Mouse (Mus musculus): ENCODE data around the gene She. TPM values are rescaled to one million over a fixed set of nuclear protein-coding genes. Genes with fewer than 3 reads are reported as not detected.

The She gene
- polyA plus RNA-seq, 1 experiment from 2014 or later = 2.8 TPM

GRCm38 (mm10) chr3:89823594-89823993 is 7.6 kb upstream of the She start:
- DNase-seq (ENCODE audit: low spot score) (no peak), ATAC-seq (ENCODE audit: low FRiP score) (no peak)
- Histone ChIP-seq H3K27ac (no peak overlapping the region), H3K9me3 (ENCODE audit: control insufficient read depth, low read length) (no peaks in the 10 kb centered on the region), H3K36me3 (replicated peaks; ENCODE audit: control insufficient read depth, insufficient read depth) (no peaks in the 10 kb centered on the region), H3K4me2 (replicated peaks) (no peak overlapping the region), H3K27me3 (ENCODE audit: control insufficient read depth, insufficient read depth, low read length) (no peaks in the 10 kb centered on the region; the same call in 1 of the 2 replicates), H3K4me1 (replicated peaks; ENCODE audit: control insufficient read depth, insufficient read depth, low read length) (no peaks in the 10 kb centered on the region), H3K9ac (no peak overlapping the region), H3K4me3 (replicated peaks; ENCODE audit: low read length) (no peak overlapping the region)
- 76% methylated on average over 2 of the region's 2 CpGs for WGBS

GRCm38 (mm10) chr3:89826295-89826694 is 4.9 kb upstream of the She start:
- no peaks in the 10 kb centered on the region for H3K36me3 ChIP-seq (replicated peaks; ENCODE audit: control insufficient read depth, insufficient read depth)
- H3K27ac ChIP-seq = no peak overlapping the region
- no peak overlapping the region for H3K4me2 ChIP-seq (replicated peaks)
- no peaks in the 10 kb centered on the region for H3K9me3 ChIP-seq (ENCODE audit: control insufficient read depth, low read length)
- DNase-seq (ENCODE audit: low spot score) (no peak), ATAC-seq (ENCODE audit: low FRiP score) (no peak)
- WGBS = 59% methylated on average over 3 of the region's 3 CpGs
- H3K9ac ChIP-seq = no peak overlapping the region
- H3K27me3 ChIP-seq (ENCODE audit: control insufficient read depth, insufficient read depth, low read length) = peaks cover 25% of the 10 kb centered on the region
- no peaks in the 10 kb centered on the region for H3K4me1 ChIP-seq (replicated peaks; ENCODE audit: control insufficient read depth, insufficient read depth, low read length)
- no peak overlapping the region for H3K4me3 ChIP-seq (replicated peaks; ENCODE audit: low read length)

DNA sequence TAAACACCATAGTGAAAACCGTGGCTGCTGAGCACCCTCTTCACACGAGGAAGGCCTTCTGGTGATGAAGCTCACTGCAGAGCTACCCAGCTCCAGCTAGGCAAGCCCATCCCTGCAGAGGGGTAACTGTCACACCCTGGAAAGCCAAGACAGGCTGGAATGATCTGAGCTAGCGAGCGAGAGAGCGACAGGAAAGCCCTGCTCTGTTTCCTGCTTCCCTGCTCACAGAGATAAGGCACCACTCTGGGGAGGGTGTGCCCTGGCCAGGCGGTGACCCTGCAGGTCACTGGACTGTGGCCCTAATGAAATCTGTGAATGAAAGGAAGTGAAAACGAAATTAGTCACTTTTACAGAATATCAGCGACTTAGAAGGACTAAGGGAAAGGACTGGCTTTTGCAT is 4.2 kb downstream of the She start:
- H3K27me3 ChIP-seq (ENCODE audit: control insufficient read depth, insufficient read depth, low read length) = peaks cover 41% of the 10 kb centered on the region
- H3K9ac ChIP-seq = no peak overlapping the region
- H3K4me2 ChIP-seq (replicated peaks) = no peak overlapping the region
- no peaks in the 10 kb centered on the region for H3K9me3 ChIP-seq (ENCODE audit: control insufficient read depth, low read length)
- WGBS = 59% methylated on average over 8 of the region's 8 CpGs
- H3K27ac ChIP-seq = no peak overlapping the region
- DNase-seq (ENCODE audit: low spot score) (no peak), ATAC-seq (ENCODE audit: low FRiP score) (no peak)
- no peaks in the 10 kb centered on the region for H3K4me1 ChIP-seq (replicated peaks; ENCODE audit: control insufficient read depth, insufficient read depth, low read length)
- H3K36me3 ChIP-seq (replicated peaks; ENCODE audit: control insufficient read depth, insufficient read depth) = no peaks in the 10 kb centered on the region
- H3K4me3 ChIP-seq (replicated peaks; ENCODE audit: low read length) = no peak overlapping the region

GRCm38 (mm10) chr3:89842258-89842657 is 11.1 kb downstream of the She start:
- DNase-seq (ENCODE audit: low spot score) = no peak
- Histone ChIP-seq H3K27me3 (ENCODE audit: control insufficient read depth, insufficient read depth, low read length) (no peaks in the 10 kb centered on the region), H3K27ac (no peak overlapping the region), H3K9ac (no peak overlapping the region), H3K36me3 (replicated peaks; ENCODE audit: control insufficient read depth, insufficient read depth) (no peaks in the 10 kb centered on the region), H3K9me3 (ENCODE audit: control insufficient read depth, low read length) (no peaks in the 10 kb centered on the region), H3K4me3 (replicated peaks; ENCODE audit: low read length) (no peak overlapping the region), H3K4me1 (replicated peaks; ENCODE audit: control insufficient read depth, insufficient read depth, low read length) (no peaks in the 10 kb centered on the region), H3K4me2 (replicated peaks) (no peak overlapping the region)
- ATAC-seq (ENCODE audit: low FRiP score) = no peak
- WGBS = 74% methylated on average over 4 of the region's 4 CpGs

DNA sequence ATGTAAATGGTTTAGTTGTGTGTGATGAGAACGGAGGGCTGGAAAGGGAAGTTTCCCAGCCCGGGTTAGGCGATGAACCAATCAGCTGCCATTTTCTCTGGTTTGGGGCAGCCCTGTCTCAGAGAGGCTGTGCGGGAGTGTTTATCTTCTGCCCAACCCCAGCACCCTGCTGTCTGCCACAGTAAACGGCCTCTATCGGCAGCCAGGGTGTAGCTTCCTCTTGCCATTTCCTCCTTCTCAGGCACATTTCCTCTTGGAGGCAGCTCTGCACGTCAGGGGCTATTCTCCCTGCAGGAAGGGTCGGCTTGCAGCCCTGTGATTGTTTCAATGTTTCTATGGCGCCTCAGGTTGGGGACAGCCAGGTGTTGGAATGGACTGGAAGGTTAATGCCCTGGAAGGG is 12.0 kb downstream of the She start:
- 84% methylated on average over 9 of the region's 9 CpGs for WGBS
- Histone ChIP-seq H3K4me3 (replicated peaks; ENCODE audit: low read length) (no peak overlapping the region), H3K4me2 (replicated peaks) (no peak overlapping the region), H3K27ac (no peak overlapping the region), H3K9ac (no peak overlapping the region), H3K27me3 (ENCODE audit: control insufficient read depth, insufficient read depth, low read length) (no peaks in the 10 kb centered on the region), H3K36me3 (replicated peaks; ENCODE audit: control insufficient read depth, insufficient read depth) (no peaks in the 10 kb centered on the region), H3K4me1 (replicated peaks; ENCODE audit: control insufficient read depth, insufficient read depth, low read length) (no peaks in the 10 kb centered on the region), H3K9me3 (ENCODE audit: control insufficient read depth, low read length) (no peaks in the 10 kb centered on the region)
- DNase-seq (ENCODE audit: low spot score) (no peak), ATAC-seq (ENCODE audit: low FRiP score) (no peak)

- Histone ChIP-seq H3K4me3 (replicated peaks; ENCODE audit: low read length) (no peak overlapping the region), H3K4me2 (replicated peaks) (no peak overlapping the region), H3K36me3 (replicated peaks; ENCODE audit: control insufficient read depth, insufficient read depth) (no peaks in the 10 kb centered on the region), H3K9ac (no peak overlapping the region), H3K9me3 (ENCODE audit: control insufficient read depth, low read length) (no peaks in the 10 kb centered on the region), H3K4me1 (replicated peaks; ENCODE audit: control insufficient read depth, insufficient read depth, low read length) (no peaks in the 10 kb centered on the region), H3K27ac (no peak overlapping the region), H3K27me3 (ENCODE audit: control insufficient read depth, insufficient read depth, low read length) (no peaks in the 10 kb centered on the region)
- no peak for DNase-seq (ENCODE audit: low spot score)
- ATAC-seq (ENCODE audit: low FRiP score) = no peak
- WGBS = 82% methylated on average over 9 of the region's 9 CpGs
Observed at GRCm38 (mm10) chr3:89845814-89846213, 14.6 kb downstream of the She start.

DNA sequence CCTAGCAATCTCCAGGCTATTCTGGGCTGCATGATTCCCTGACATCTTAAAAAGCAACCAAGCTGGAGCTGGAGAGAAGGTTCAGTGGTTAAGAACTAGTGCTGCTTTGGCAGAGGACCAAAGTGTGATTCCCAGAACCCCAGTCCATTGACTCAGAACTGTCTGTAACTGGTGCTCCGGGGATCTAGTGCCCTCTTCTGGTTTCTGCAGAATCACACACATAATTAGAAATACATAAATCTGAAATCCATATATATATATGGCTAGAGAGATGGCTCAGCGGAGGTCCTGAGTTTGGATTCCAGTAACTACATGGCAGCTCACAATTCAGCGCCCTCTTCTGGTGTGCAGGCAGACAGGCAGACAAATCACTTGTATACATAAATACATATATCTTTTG is 16.0 kb downstream of the She start:
- ATAC-seq (ENCODE audit: low FRiP score) (no peak), DNase-seq (ENCODE audit: low spot score) (no peak)
- no peak overlapping the region for H3K4me3 ChIP-seq (replicated peaks; ENCODE audit: low read length)
- H3K36me3 ChIP-seq (replicated peaks; ENCODE audit: control insufficient read depth, insufficient read depth) = no peaks in the 10 kb centered on the region
- no peaks in the 10 kb centered on the region for H3K27me3 ChIP-seq (ENCODE audit: control insufficient read depth, insufficient read depth, low read length)
- no peak overlapping the region for H3K9ac ChIP-seq
- no peaks in the 10 kb centered on the region for H3K9me3 ChIP-seq (ENCODE audit: control insufficient read depth, low read length)
- H3K4me2 ChIP-seq (replicated peaks) = no peak overlapping the region
- H3K27ac ChIP-seq = 0 out of 2 replicates have a peak overlapping the region, but pooled peaks have one; percentile 20
- no peaks in the 10 kb centered on the region for H3K4me1 ChIP-seq (replicated peaks; ENCODE audit: control insufficient read depth, insufficient read depth, low read length)
- WGBS = 80% methylated on average over 3 of the region's 3 CpGs

- WGBS = 85% methylated on average over 6 of the region's 6 CpGs
- Histone ChIP-seq H3K27me3 (ENCODE audit: control insufficient read depth, insufficient read depth, low read length) (no peaks in the 10 kb centered on the region), H3K4me2 (replicated peaks) (no peak overlapping the region), H3K27ac (0 out of 2 replicates have a peak overlapping the region, but pooled peaks have one; percentile 20), H3K36me3 (replicated peaks; ENCODE audit: control insufficient read depth, insufficient read depth) (no peaks in the 10 kb centered on the region), H3K4me1 (replicated peaks; ENCODE audit: control insufficient read depth, insufficient read depth, low read length) (no peaks in the 10 kb centered on the region), H3K9me3 (ENCODE audit: control insufficient read depth, low read length) (no peaks in the 10 kb centered on the region), H3K9ac (no peak overlapping the region), H3K4me3 (replicated peaks; ENCODE audit: low read length) (no peak overlapping the region)
- DNase-seq (ENCODE audit: low spot score) (no peak), ATAC-seq (ENCODE audit: low FRiP score) (no peak)
Observed at GRCm38 (mm10) chr3:89847596-89847995, 16.4 kb downstream of the She start.

DNA sequence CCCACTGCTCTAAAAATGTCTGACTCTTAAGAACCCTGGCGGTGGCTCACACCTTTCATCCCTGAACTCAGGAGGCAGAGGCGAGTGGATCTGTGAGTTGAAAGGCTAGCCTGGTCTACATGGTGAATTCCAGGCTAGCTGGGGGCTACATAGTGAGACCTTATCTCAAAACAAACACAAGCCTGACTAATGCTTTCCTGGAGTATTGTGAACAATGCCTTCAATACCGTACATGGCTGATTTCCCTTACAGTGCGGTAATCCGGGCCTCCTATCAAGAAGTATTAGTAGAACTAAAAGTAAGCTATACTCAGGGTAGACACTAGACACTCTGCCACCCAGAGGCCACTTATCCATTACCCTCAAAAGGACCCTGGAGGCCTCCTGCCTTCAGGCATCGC is 16.9 kb downstream of the She start:
- H3K4me2 ChIP-seq (replicated peaks) = no peak overlapping the region
- no peaks in the 10 kb centered on the region for H3K36me3 ChIP-seq (replicated peaks; ENCODE audit: control insufficient read depth, insufficient read depth)
- no peak overlapping the region for H3K4me3 ChIP-seq (replicated peaks; ENCODE audit: low read length)
- no peaks in the 10 kb centered on the region for H3K4me1 ChIP-seq (replicated peaks; ENCODE audit: control insufficient read depth, insufficient read depth, low read length)
- WGBS = 93% methylated on average over 6 of the region's 6 CpGs
- 0 out of 2 replicates have a peak overlapping the region, but pooled peaks have one; percentile 20 for H3K27ac ChIP-seq
- no peaks in the 10 kb centered on the region for H3K27me3 ChIP-seq (ENCODE audit: control insufficient read depth, insufficient read depth, low read length)
- H3K9ac ChIP-seq = no peak overlapping the region
- DNase-seq (ENCODE audit: low spot score) (no peak), ATAC-seq (ENCODE audit: low FRiP score) (no peak)
- H3K9me3 ChIP-seq (ENCODE audit: control insufficient read depth, low read length) = no peaks in the 10 kb centered on the region

DNA sequence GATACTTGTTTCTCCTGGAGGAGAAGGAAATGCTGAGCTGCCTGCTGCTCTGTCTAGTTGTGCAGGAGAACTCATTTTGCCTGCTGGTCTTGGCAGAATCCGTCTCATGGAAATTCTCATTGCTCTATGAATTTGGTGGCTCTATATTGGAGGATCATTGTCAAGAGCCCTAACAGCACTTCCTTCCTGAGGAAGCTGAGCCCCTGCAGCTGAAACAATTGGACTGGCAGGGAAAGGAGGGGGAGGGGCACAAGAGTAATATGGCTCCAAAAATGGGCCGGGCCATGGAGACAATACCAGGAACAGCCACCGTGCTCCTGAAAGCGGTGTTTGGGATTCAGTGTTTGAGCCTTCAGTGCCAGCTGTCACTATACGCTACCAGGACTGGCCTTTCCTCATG is 22.6 kb downstream of the She start:
- Histone ChIP-seq H3K9ac (no peak overlapping the region), H3K36me3 (replicated peaks; ENCODE audit: control insufficient read depth, insufficient read depth) (no peaks in the 10 kb centered on the region), H3K9me3 (ENCODE audit: control insufficient read depth, low read length) (no peaks in the 10 kb centered on the region), H3K4me3 (replicated peaks; ENCODE audit: low read length) (no peak overlapping the region), H3K4me1 (replicated peaks; ENCODE audit: control insufficient read depth, insufficient read depth, low read length) (no peaks in the 10 kb centered on the region), H3K27me3 (ENCODE audit: control insufficient read depth, insufficient read depth, low read length) (no peaks in the 10 kb centered on the region), H3K4me2 (replicated peaks) (no peak overlapping the region), H3K27ac (no peak overlapping the region)
- no peak for DNase-seq (ENCODE audit: low spot score)
- WGBS = 66% methylated on average over 5 of the region's 5 CpGs
- no peak for ATAC-seq (ENCODE audit: low FRiP score)
